Mouse (Mus musculus) CH12.LX (cell line): ENCODE measurements around the gene Mllt11. TPM values are rescaled to one million over a fixed set of nuclear protein-coding genes. Genes with fewer than 3 reads are reported as not detected.
A peak's percentile ranks its signal among the peaks of the same experiment; 100 is the strongest.

ENCODE experiments used
- DNase-seq: peaks from one replicate; pipeline ENCODE4 v3.0.0-alpha.2; 2013; ENCODE audit errors: extremely low read depth
- H3K27ac ChIP-seq: 2 replicates; pipeline ENCODE4 v1.5.1; 2012; ENCODE audit warnings: low read depth, mild to moderate bottlenecking, control low read depth, moderate library complexity; ENCODE audit not compliant: insufficient read depth
- H3K27me3 ChIP-seq: replicated peaks from 2 replicates; pipeline ENCODE3; 2012; ENCODE audit warnings: inconsistent platforms
- H3K36me3 ChIP-seq, 2 experiments: replicated peaks in 1 of 2; 2 replicates each; pipeline versions ENCODE3 to v1.6.1; 2012; ENCODE audit warnings: inconsistent platforms in 1 of 2, low read length in 1 of 2, mild to moderate bottlenecking in 1 of 2, mixed read lengths in 1 of 2, moderate library complexity in 1 of 2; ENCODE audit not compliant: control insufficient read depth in 1 of 2, insufficient read depth in 1 of 2
- H3K4me1 ChIP-seq, 2 experiments: 2 replicates each; pipeline ENCODE4 v1.6.1; 2012; ENCODE audit warnings: inconsistent platforms in 1 of 2, moderate library complexity in 1 of 2; ENCODE audit not compliant: insufficient read depth in 2 of 2, control insufficient read depth in 1 of 2
- H3K4me2 ChIP-seq: 2 replicates; pipeline ENCODE4 v1.6.1; 2012; ENCODE audit warnings: low read depth, mild to moderate bottlenecking, control low read depth; ENCODE audit not compliant: poor library complexity, insufficient read depth, severe bottlenecking
- H3K4me3 ChIP-seq, 3 experiments: fragments of 150-350 bp in 1 of 3; sonication (generic) in 1 of 3; replicated peaks in 1 of 3; 2 replicates each; pipeline versions ENCODE3 to v1.5.1; 2011 to 2012; ENCODE audit warnings: low read depth in 2 of 3, low read length in 2 of 3, mild to moderate bottlenecking in 2 of 3, moderate library complexity in 2 of 3, control low read depth in 1 of 3, improper control_type of control experiment in 1 of 3, inconsistent platforms in 1 of 3, mixed read lengths in 1 of 3; ENCODE audit not compliant: poor library complexity in 1 of 3
- H3K79me2 ChIP-seq: replicated peaks from 2 replicates; pipeline ENCODE4 v1.6.1; 2012; ENCODE audit warnings: mild to moderate bottlenecking, moderate library complexity; ENCODE audit not compliant: control insufficient read depth, poor library complexity, insufficient read depth, severe bottlenecking; ENCODE audit errors: extremely low read depth
- H3K9ac ChIP-seq: 2 replicates; pipeline ENCODE4 v1.6.1; 2012; ENCODE audit warnings: low read depth, mild to moderate bottlenecking, control low read depth, moderate library complexity; ENCODE audit not compliant: insufficient read depth
- H3K9me3 ChIP-seq: replicated peaks from 2 replicates; pipeline ENCODE3; 2012; ENCODE audit warnings: low read length, inconsistent platforms, mixed read lengths
- BHLHE40 ChIP-seq: IDR thresholded peaks from 2 replicates; pipeline ENCODE4 v1.6.1; 2011; ENCODE audit warnings: mild to moderate bottlenecking, low read depth, low read length, improper control_type of control experiment
- CHD1 ChIP-seq: IDR thresholded peaks from 2 replicates; pipeline ENCODE4 v1.6.1; 2012; ENCODE audit warnings: low read depth, low read length, improper control_type of control experiment, inconsistent platforms
- E2F4 ChIP-seq: IDR thresholded peaks from 2 replicates; pipeline ENCODE4 v1.6.1; 2011; ENCODE audit warnings: low read depth, low read length, improper control_type of control experiment; ENCODE audit not compliant: insufficient replicate concordance
- EP300 ChIP-seq: IDR thresholded peaks from 2 replicates; pipeline ENCODE4 v1.6.1; 2011; ENCODE audit warnings: low read length, improper control_type of control experiment
- ETS1 ChIP-seq: conservative IDR thresholded peaks from 2 replicates; pipeline ENCODE4 v1.6.1; 2012; ENCODE audit warnings: low read depth, mild to moderate bottlenecking, inconsistent platforms, low read length, improper control_type of control experiment, moderate library complexity
- GABPA ChIP-seq: IDR thresholded peaks from 2 replicates; pipeline ENCODE4 v1.6.1; 2012; ENCODE audit warnings: low read depth, low read length, improper control_type of control experiment, inconsistent platforms; ENCODE audit not compliant: insufficient replicate concordance
- HCFC1 ChIP-seq: IDR thresholded peaks from 2 replicates; pipeline ENCODE4 v1.6.1; 2012; ENCODE audit warnings: low read depth, mild to moderate bottlenecking, inconsistent platforms, low read length, improper control_type of control experiment
- JUN ChIP-seq: IDR thresholded peaks from 2 replicates; pipeline ENCODE4 v1.6.1; 2011; ENCODE audit warnings: low read depth, mild to moderate bottlenecking, low read length, improper control_type of control experiment, moderate library complexity; ENCODE audit not compliant: insufficient read depth
- KAT2A ChIP-seq: IDR thresholded peaks from 2 replicates; pipeline ENCODE4 v1.6.1; 2012; ENCODE audit warnings: low read length, improper control_type of control experiment, inconsistent platforms; ENCODE audit not compliant: insufficient replicate concordance
- MAFK ChIP-seq: IDR thresholded peaks from 2 replicates; pipeline ENCODE4 v1.6.1; 2011; ENCODE audit warnings: low read length, improper control_type of control experiment; ENCODE audit not compliant: insufficient replicate concordance
- MEF2A ChIP-seq: IDR thresholded peaks from 2 replicates; pipeline ENCODE4 v1.6.1; 2014; ENCODE audit warnings: low read depth, mild to moderate bottlenecking, inconsistent platforms, low read length, improper control_type of control experiment, borderline replicate concordance
- MXI1 ChIP-seq: IDR thresholded peaks from 2 replicates; pipeline ENCODE4 v1.6.1; 2011; ENCODE audit warnings: mild to moderate bottlenecking, low read depth, low read length, improper control_type of control experiment
- NELFE ChIP-seq: IDR thresholded peaks from 2 replicates; pipeline ENCODE4 v1.6.1; 2011; ENCODE audit warnings: low read depth, low read length, improper control_type of control experiment
- NRF1 ChIP-seq: IDR thresholded peaks from 2 replicates; pipeline ENCODE4 v1.6.1; 2014; ENCODE audit warnings: low read depth, mild to moderate bottlenecking, inconsistent platforms, low read length, improper control_type of control experiment, moderate library complexity
- PAX5 ChIP-seq: IDR thresholded peaks from 2 replicates; pipeline ENCODE4 v1.6.1; 2012; ENCODE audit warnings: low read length, inconsistent platforms, mixed read lengths
- POLR2A ChIP-seq: IDR thresholded peaks from 2 replicates; pipeline ENCODE4 v1.6.1; 2011; ENCODE audit warnings: low read depth, mild to moderate bottlenecking, improper control_type of control experiment, low read length
- POLR2AphosphoS2 ChIP-seq: IDR thresholded peaks from 2 replicates; pipeline ENCODE4 v1.6.1; 2011; ENCODE audit warnings: low read depth, low read length, improper control_type of control experiment
- RCOR1 ChIP-seq: conservative IDR thresholded peaks from 2 replicates; pipeline ENCODE4 v1.6.1; 2012; ENCODE audit warnings: low read depth, mild to moderate bottlenecking, inconsistent platforms, low read length, improper control_type of control experiment
- TCF12 ChIP-seq: IDR thresholded peaks from 2 replicates; pipeline ENCODE4 v1.6.1; 2014; ENCODE audit warnings: low read depth, mild to moderate bottlenecking, inconsistent platforms, low read length, improper control_type of control experiment
- USF1 ChIP-seq: IDR thresholded peaks from 2 replicates; pipeline ENCODE4 v1.6.1; 2014; ENCODE audit warnings: low read depth, mild to moderate bottlenecking, inconsistent platforms, low read length, improper control_type of control experiment
- USF2 ChIP-seq: conservative IDR thresholded peaks from 2 replicates; pipeline ENCODE4 v1.6.1; 2011; ENCODE audit warnings: low read depth, low read length, improper control_type of control experiment
- ZC3H11A ChIP-seq: IDR thresholded peaks from 2 replicates; pipeline ENCODE4 v1.6.1; 2012; ENCODE audit warnings: low read depth, mild to moderate bottlenecking, inconsistent platforms, low read length, improper control_type of control experiment
- ZKSCAN1 ChIP-seq: IDR thresholded peaks from 2 replicates; pipeline ENCODE4 v1.6.1; 2012; ENCODE audit warnings: low read depth, inconsistent platforms, low read length, improper control_type of control experiment, borderline replicate concordance
- ZMIZ1 ChIP-seq: IDR thresholded peaks from 2 replicates; pipeline ENCODE4 v1.6.1; 2012; ENCODE audit warnings: low read depth, mild to moderate bottlenecking, inconsistent platforms, low read length, improper control_type of control experiment
- ZNF384 ChIP-seq: IDR thresholded peaks from 2 replicates; pipeline ENCODE4 v1.6.1; 2012; ENCODE audit warnings: low read depth, low read length, improper control_type of control experiment, inconsistent platforms
- dilution Hi-C: fragments of 300-500 bp; cut with MboI; formaldehyde crosslinking; loops from 2 replicates; pipeline ENCODE4 v1.14.3; 2020; ENCODE audit warnings: low sequenced_read_pairs; ENCODE audit not compliant: extremely low pct_unique_long_range_greater_than_20kb, extremely low pct_ligation_motif_present
- in situ Hi-C: fragments of 300-500 bp; cut with MboI; formaldehyde crosslinking; loops from 3 replicates; pipeline ENCODE4 v1.14.3; 2019; ENCODE audit warnings: low sequenced_read_pairs, low pct_ligation_motif_present, low pct_unique_long_range_greater_than_20kb, mixed read lengths
- polyA plus RNA-seq: library from polyadenylated mRNA; unstranded; fragments of >175 nt; gene quantifications from 2 replicates; pipeline ENCODE4 v1.2.1, GENCODE M21; 2012; ENCODE audit warnings: low read depth; ENCODE audit not compliant: insufficient read length
- total RNA-seq, 2 experiments: library from RNA; depleted of rRNA; stranded (reverse); fragments of 300-350 nt in 1 of 2; fragments of >200 nt in 1 of 2; gene quantifications; 2 replicates each; pipeline ENCODE4 v1.2.3; 2012 to 2014

The Mllt11 gene
- total and polyA plus RNA-seq, 3 experiments = 10.0 to 23.9 (median 10.0) TPM

DNA sequence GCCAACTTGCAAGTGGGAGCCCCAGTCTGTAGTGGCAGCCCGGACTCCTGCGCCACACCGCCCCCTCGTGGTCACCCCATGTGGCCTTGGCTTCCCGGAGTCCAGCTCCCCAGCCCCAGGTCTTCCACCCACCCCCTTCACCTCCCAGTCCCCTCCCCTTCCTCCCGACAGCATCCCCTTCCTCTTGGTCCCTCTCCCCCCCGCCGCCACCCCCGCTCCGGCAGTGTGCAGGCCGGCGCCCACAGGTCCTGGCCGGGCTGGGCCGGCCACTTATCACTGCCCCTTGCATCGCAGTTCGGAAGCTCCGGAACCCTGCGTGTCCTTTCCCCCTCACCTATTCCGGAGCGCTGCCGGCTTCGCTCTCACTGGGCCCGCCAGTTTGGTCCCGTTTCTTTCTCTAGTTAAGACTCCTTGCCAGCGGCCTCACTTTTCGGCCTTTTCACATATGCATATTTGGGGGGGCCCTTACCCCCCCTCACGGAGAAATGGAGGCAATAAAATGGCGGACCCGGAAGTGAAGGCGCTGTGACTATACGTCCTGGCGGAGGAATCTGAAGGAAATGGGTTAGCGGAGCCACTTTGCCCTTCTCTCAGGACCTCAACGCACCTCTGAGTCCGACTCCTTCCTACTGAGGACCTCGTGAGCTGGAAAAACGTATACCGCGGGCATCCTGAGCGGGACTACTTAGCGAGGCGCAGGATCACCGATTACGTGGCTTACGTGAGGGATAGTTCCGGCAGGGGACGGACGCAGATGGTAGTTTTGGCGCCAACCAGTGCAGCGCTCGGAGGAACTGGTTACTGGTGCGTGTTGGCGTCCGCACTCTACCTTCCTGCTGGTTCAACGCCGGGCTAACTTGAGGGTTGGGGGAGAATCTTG, 14.5 kb downstream of the Mllt11 start, which contains the start of gene Gabpb2 (continued):
- TF ChIP-seq RCOR1 (peak; percentile 19; the same call in 1 of the 2 replicates), NRF1 (peak; percentile 69), ZC3H11A (no peak), E2F4 (peak; percentile 98), MEF2A (peak; percentile 66), BHLHE40 (no peak), ZMIZ1 (peak; percentile 75), POLR2A (peak; percentile 83), JUN (no peak), CHD1 (no peak; the same call in none of the 2 replicates), MXI1 (peak; percentile 31; the same call in 1 of the 2 replicates), USF1 (no peak), EP300 (no peak), KAT2A (peak; percentile 98), ETS1 (0 out of 2 replicates have a peak, but pooled peaks have one; percentile 6), HCFC1 (peak; percentile 77), USF2 (peak; percentile 19; the same call in 1 of the 2 replicates), MAFK (no peak), NELFE (peak; percentile 75), POLR2AphosphoS2 (peak; percentile 94), TCF12 (peak; percentile 71)

DNA sequence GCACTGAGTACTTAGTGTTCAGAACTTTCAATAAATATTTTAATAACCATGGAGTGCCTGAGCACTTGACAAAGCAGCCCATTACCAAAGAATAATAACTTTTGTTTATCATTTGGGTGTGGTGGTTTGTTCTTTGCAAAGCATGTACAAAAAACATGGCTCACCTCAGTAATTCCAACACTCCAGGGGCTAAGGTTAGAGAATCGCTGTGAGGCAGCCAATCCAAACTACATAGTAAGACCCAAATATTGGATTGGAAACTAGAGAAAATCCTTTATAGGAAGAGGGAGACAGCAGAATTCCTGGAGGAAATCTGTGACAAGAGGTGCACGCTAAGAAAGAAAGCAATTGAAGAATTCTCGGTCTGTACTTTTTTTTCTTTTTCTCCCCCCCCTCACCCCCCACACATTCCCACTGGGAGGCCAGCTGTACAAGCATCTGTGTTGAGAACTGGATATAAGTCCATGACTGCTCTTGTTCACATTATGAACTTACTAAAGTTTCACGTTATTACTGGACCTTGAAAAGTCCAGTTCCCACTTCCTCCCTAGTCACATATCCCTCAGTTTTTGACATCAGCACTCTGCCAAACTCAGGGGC, 15.2 kb downstream of the Mllt11 start:
- peaks cover 28 to 60% of the 10 kb centered on the region in 2 experiments for H3K36me3 ChIP-seq
- dilution Hi-C loops = no loop called here

More for the DNA sequence above, 15.2 kb downstream of the Mllt11 start:
- Histone ChIP-seq H3K79me2 (peaks cover 15% of the 10 kb centered on the region), H3K9me3 (no peaks in the 10 kb centered on the region), H3K9ac (peak overlapping the region; percentile 99), H3K27me3 (no peaks in the 10 kb centered on the region), H3K4me2 (peak overlapping the region; percentile 76), H3K4me3 (peak overlapping the region; percentile 61 to 89 (median 79)), H3K27ac (peak overlapping the region; percentile 94; the same call in 1 of the 2 replicates), H3K4me1 (peaks cover 0 to 24% of the 10 kb centered on the region in 2 experiments; a peak in 1 of 4 replicates)
- in situ Hi-C loops = loop anchor here (10.0 kb wide), 1 partner anchor 72 kb away; the partner anchor contains the start of gene Tnfaip8l2
- DNase-seq = no peak
- no peak for TF ChIP-seq MEF2A
- TF ChIP-seq PAX5 = no peak
- TF ChIP-seq ZNF384 = peak; percentile 71
- no peak for TF ChIP-seq RCOR1
- TF ChIP-seq TCF12 = no peak
- no peak for TF ChIP-seq GABPA
- TF ChIP-seq ZKSCAN1 = no peak
- TF ChIP-seq USF2 = no peak
- no peak for TF ChIP-seq USF1
- TF ChIP-seq EP300 = peak; percentile 39; the same call in 1 of the 2 replicates
- no peak for TF ChIP-seq CHD1
- no peak for TF ChIP-seq NRF1
- no peak for TF ChIP-seq HCFC1
